Comparison of ENCODE assay signal across 23 mouse cellular contexts in the genomic region with DNA sequence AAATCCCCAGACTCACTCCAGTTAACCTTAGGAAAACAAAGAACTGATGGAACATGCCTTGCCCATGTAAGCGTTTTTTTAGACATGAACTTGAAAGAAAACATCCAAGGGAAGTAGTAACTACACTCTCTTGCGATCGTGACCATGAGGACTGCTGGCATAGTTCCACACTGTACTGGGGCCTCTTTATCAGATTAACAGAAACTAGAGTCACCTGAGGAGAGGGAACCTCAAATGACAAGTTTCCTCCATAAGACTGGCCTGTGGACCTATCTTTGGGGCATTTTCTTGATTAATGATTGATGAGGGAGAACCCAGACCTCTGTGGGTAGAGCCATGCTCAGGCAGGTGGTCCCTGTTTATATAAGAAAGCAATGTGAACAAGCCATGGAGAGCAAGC.
"Had no signal": no experiment of that assay in that cellular context is flagged by ENCODE, and none has a peak within 500 bp of the region (broad histone marks: within the 10 kb centered on the region; RNA-seq: fewer than 3 reads in every experiment).

No protein-coding gene starts in this region.

- H3K9me3 ChIP-seq: limb, embryonic 10.5 days; limb, embryonic 13.5 days; liver, embryonic 12.5 days; liver, embryonic 15.5 days; lung, embryonic 15.5 days; midbrain, embryonic 12.5 days; neural tube, embryonic 13.5 days had no signal

- H3K9ac ChIP-seq: limb, embryonic 13.5 days; liver, embryonic 12.5 days; liver, embryonic 15.5 days; lung, embryonic 15.5 days; midbrain, embryonic 12.5 days; neural tube, embryonic 13.5 days had no signal

- H3K4me1 ChIP-seq: limb, embryonic 13.5 days; midbrain, embryonic 12.5 days; neural tube, embryonic 13.5 days had no signal

- H3K27me3 ChIP-seq: limb, embryonic 13.5 days; liver, embryonic 12.5 days; liver, embryonic 15.5 days; lung, embryonic 15.5 days; midbrain, embryonic 12.5 days; neural tube, embryonic 13.5 days had no signal

- DNase-seq: kidney, adult 8-10 months; kidney, postnatal 25 days; layer of hippocampus, adult 9-11 months; liver; lung, adult 18-20 months; lung, postnatal 10 days; lung, postnatal 4 days; right cerebral cortex, postnatal 4 days; thymus, adult 18-20 months; thymus, postnatal 36 days had no signal

- H3K4me3 ChIP-seq: layer of hippocampus, adult 2 months; limb, embryonic 10.5 days; limb, embryonic 13.5 days; liver, embryonic 12.5 days; liver, embryonic 15.5 days; lung, embryonic 15.5 days; midbrain, embryonic 12.5 days; myocyte; neural tube, embryonic 13.5 days had no signal

- ATAC-seq: hindbrain, postnatal 0 days; inflammation-experienced regulatory T-cells, adult 6 months; liver, embryonic 12.5 days; midbrain, embryonic 16.5 days had no signal

- H3K27ac ChIP-seq: hindbrain, postnatal 0 days; kidney, postnatal 0 days; layer of hippocampus, adult 2 months; limb, embryonic 10.5 days; limb, embryonic 13.5 days; liver, embryonic 12.5 days; liver, embryonic 15.5 days; lung, embryonic 15.5 days; midbrain, embryonic 12.5 days; neural tube, embryonic 13.5 days had no signal

- H3K36me3 ChIP-seq: limb, embryonic 10.5 days; limb, embryonic 13.5 days; liver, embryonic 12.5 days; liver, embryonic 15.5 days; lung, embryonic 15.5 days; midbrain, embryonic 12.5 days; neural tube, embryonic 13.5 days had no signal

- H3K4me2 ChIP-seq: limb, embryonic 13.5 days; liver, embryonic 12.5 days; liver, embryonic 15.5 days; lung, embryonic 15.5 days; midbrain, embryonic 12.5 days; neural tube, embryonic 13.5 days had no signal
